ENCODE assay signal across 16 mouse cellular contexts in the genomic region with DNA sequence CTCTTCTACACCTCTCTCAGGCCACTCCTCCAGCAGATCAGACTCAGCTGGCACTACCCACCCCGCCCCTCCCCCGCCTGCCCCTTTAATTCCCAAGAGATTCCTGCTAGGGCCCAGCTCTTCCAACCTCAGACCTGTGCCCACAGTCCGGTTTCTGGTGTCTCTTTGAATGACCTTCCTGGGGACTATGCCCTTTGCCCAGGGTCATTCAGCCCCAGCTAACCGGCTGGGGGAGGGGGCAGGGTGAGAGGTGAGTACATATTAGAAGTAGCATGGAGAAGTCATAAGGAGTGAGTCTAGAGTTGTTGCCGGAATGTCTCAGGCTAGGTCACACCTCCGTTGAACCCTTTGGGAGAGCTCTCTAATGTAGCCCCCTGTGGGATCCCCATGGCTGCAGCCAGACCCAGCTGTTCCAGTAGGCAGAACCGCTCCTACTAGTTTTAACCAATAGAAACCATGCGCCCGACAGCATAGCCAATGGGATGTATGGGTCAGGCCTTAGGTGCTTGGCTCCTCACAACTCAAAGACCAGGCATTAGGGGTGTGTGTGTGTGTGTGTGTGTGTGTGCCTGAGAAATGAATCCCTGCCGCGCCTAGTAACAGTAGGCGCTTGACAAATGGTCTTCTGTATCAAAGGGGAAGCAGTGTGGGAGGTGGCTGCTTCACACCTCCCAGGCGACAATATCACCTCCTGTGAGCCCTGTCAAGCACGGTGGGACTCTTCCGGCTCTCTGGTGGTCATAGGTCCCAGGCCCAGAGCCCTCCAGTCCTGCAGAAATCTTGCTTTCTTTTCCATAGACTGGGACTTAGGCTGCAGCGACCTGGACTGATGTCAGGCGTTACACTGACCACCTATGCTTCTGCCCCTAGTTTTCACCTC. TPM values are rescaled to one million over a fixed set of nuclear protein-coding genes. Genes with fewer than 3 reads are reported as not detected.
DNase-seq lines count a peak whose midpoint lies in the region; ATAC-seq and TF ChIP-seq lines count a peak whose summit lies in the region.
"Had no signal": no experiment of that assay in that cellular context is flagged by ENCODE, and none has a peak within 500 bp of the region (broad histone marks: within the 10 kb centered on the region; RNA-seq: fewer than 3 reads in every experiment).

No protein-coding gene starts in this region.

- no peak overlapping the region for H3K4me3 ChIP-seq in heart, embryonic 14.5 days (ENCODE audit: control insufficient read depth in 1 of 2, insufficient read depth in 1 of 2, low read depth in 1 of 2, low read length in 2 of 2)
- H3K4me3 ChIP-seq in heart, embryonic 11.5 days (ENCODE audit: low read depth, low read length), result no peak overlapping the region
- H3K4me3 ChIP-seq in lung, embryonic 14.5 days (ENCODE audit: low read depth, low read length), result no peak overlapping the region
- no peak overlapping the region for H3K4me3 ChIP-seq in lung, adult 2 months (replicated peaks; ENCODE audit: extremely low read depth, low read depth, low read length)
- no peak overlapping the region for H3K4me3 ChIP-seq in intestine, embryonic 16.5 days (ENCODE audit: low read length)
- H3K4me3 ChIP-seq: forebrain, embryonic 13.5 days; hindbrain, embryonic 10.5 days; limb, embryonic 12.5 days had no signal

- H3K4me1 ChIP-seq in heart, embryonic 14.5 days (ENCODE audit: control insufficient read depth in 2 of 2, insufficient read depth in 2 of 2, low read length in 2 of 2), result 0 out of 4 replicates have a peak, but pooled peaks cover 0 to 12% of the 10 kb centered on the region in 2 experiments
- H3K4me1 ChIP-seq in heart, embryonic 11.5 days (ENCODE audit: control insufficient read depth, insufficient read depth, low read length), result peaks cover 9% of the 10 kb centered on the region
- H3K4me1 ChIP-seq in lung, embryonic 14.5 days (ENCODE audit: insufficient read depth), result no peaks in the 10 kb centered on the region
- H3K4me1 ChIP-seq in lung, adult 2 months (ENCODE audit: control insufficient read depth, insufficient read depth, low read length), result no peaks in the 10 kb centered on the region
- H3K4me1 ChIP-seq in intestine, embryonic 16.5 days (ENCODE audit: control insufficient read depth, insufficient read depth, low read length), result peaks cover 15% of the 10 kb centered on the region

- no peak for TF ChIP-seq CTCF in lung, embryonic 14.5 days (IDR thresholded peaks at IDR 0.05; ENCODE audit: low read depth)
- TF ChIP-seq CTCF in lung, adult 2 months (IDR thresholded peaks at IDR 0.05; ENCODE audit: insufficient read depth, low read length), result no peak

- peaks cover 66% of the 10 kb centered on the region for H3K27me3 ChIP-seq in heart, embryonic 14.5 days (ENCODE audit: control insufficient read depth, insufficient read depth, low read length)
- peaks cover 61% of the 10 kb centered on the region for H3K27me3 ChIP-seq in heart, embryonic 11.5 days (ENCODE audit: control insufficient read depth, insufficient read depth, low read length)
- peaks cover 66% of the 10 kb centered on the region for H3K27me3 ChIP-seq in lung, embryonic 14.5 days (ENCODE audit: insufficient read depth, low read length)
- peaks cover 53% of the 10 kb centered on the region for H3K27me3 ChIP-seq in intestine, embryonic 16.5 days (replicated peaks; ENCODE audit: control insufficient read depth, insufficient read depth, low read length)

- no peak for DNase-seq in lung, embryonic 14.5 days
- no peak for DNase-seq in lung, adult 2 months
- DNase-seq in natural killer cell, adult 2 months (ENCODE audit: low spot score in 2 of 2), result peak; percentile 56 to 74
- no peak for DNase-seq in right cerebral cortex, postnatal 10 days (ENCODE audit: low spot score in 2 of 2)
- no peak for DNase-seq in ovary, adult 18-20 months (ENCODE audit: low spot score)
- DNase-seq: B cell, adult 2 months; cerebellum, adult 18-20 months; kidney, postnatal 14 days; thymus, postnatal 14 days had no signal

- H3K27ac ChIP-seq in heart, embryonic 14.5 days (replicated peaks in 1 of 2; ENCODE audit: control insufficient read depth in 1 of 2, insufficient read depth in 1 of 2, low read depth in 2 of 2, low read length in 2 of 2), result no peak overlapping the region
- no peak overlapping the region for H3K27ac ChIP-seq in heart, embryonic 11.5 days (ENCODE audit: low read depth, low read length)
- no peak overlapping the region for H3K27ac ChIP-seq in lung, embryonic 14.5 days (ENCODE audit: low read depth)
- H3K27ac ChIP-seq in intestine, embryonic 16.5 days (ENCODE audit: low read length), result no peak overlapping the region
- H3K27ac ChIP-seq: forebrain, embryonic 13.5 days; hindbrain, embryonic 10.5 days; limb, embryonic 12.5 days had no signal

- WGBS in heart, embryonic 14.5 days, result 19% methylated on average over 17 of the region's 17 CpGs
- 16% methylated on average over 17 of the region's 17 CpGs for WGBS in heart, embryonic 11.5 days (ENCODE audit: insufficient replicate concordance)
- WGBS in lung, embryonic 14.5 days, result 16% methylated on average over 17 of the region's 17 CpGs
- 31% methylated on average over 17 of the region's 17 CpGs for WGBS in lung, adult 2 months
- 19% methylated on average over 17 of the region's 17 CpGs for WGBS in intestine, embryonic 16.5 days

- TF ChIP-seq POLR2A in lung, adult 2 months (IDR thresholded peaks at IDR 0.05; ENCODE audit: borderline replicate concordance, extremely low read depth, low read depth, low read length), result no peak

- no peaks in the 10 kb centered on the region for H3K36me3 ChIP-seq in heart, embryonic 14.5 days (ENCODE audit: control insufficient read depth, insufficient read depth, low read length)
- H3K36me3 ChIP-seq in heart, embryonic 11.5 days (ENCODE audit: control insufficient read depth, insufficient read depth, low read length), result no peaks in the 10 kb centered on the region
- no peaks in the 10 kb centered on the region for H3K36me3 ChIP-seq in lung, embryonic 14.5 days (ENCODE audit: insufficient read depth)
- H3K36me3 ChIP-seq in intestine, embryonic 16.5 days (ENCODE audit: control insufficient read depth, insufficient read depth, low read length), result no peaks in the 10 kb centered on the region
- H3K36me3 ChIP-seq: hindbrain, embryonic 10.5 days; limb, embryonic 12.5 days had no signal

- 0 out of 2 replicates have a peak, but pooled peaks have one; percentile 33 for ATAC-seq in heart, embryonic 14.5 days (ENCODE audit: insufficient number of reproducible peaks, insufficient read depth, low FRiP score, low read depth)
- no peak for ATAC-seq in heart, embryonic 11.5 days (replicated peaks; ENCODE audit: insufficient number of reproducible peaks, low FRiP score, low TSS enrichment)
- ATAC-seq in lung, embryonic 14.5 days (ENCODE audit: insufficient read depth), result peak; percentile 23; the same call in 1 of the 2 replicates
- ATAC-seq in intestine, embryonic 16.5 days, result peak; percentile 35; the same call in 1 of the 2 replicates
- ATAC-seq: activated CD4-positive, CD25-positive, alpha-beta regulatory T cell, adult 4 months; forebrain, embryonic 13.5 days had no signal

- H3K9me3 ChIP-seq in heart, embryonic 14.5 days (ENCODE audit: control insufficient read depth, low read length), result no peaks in the 10 kb centered on the region
- no peaks in the 10 kb centered on the region for H3K9me3 ChIP-seq in heart, embryonic 11.5 days (replicated peaks; ENCODE audit: control insufficient read depth, low read length)
- H3K9me3 ChIP-seq in lung, embryonic 14.5 days (ENCODE audit: low read depth, low read length), result no peaks in the 10 kb centered on the region
- no peaks in the 10 kb centered on the region for H3K9me3 ChIP-seq in intestine, embryonic 16.5 days (ENCODE audit: control insufficient read depth, low read length)
- H3K9me3 ChIP-seq: forebrain, embryonic 13.5 days; hindbrain, embryonic 10.5 days; limb, embryonic 12.5 days had no signal

- H3K4me2 ChIP-seq in heart, embryonic 14.5 days (ENCODE audit: low read length), result no peak overlapping the region
- H3K4me2 ChIP-seq in heart, embryonic 11.5 days, result no peak overlapping the region
- no peak overlapping the region for H3K4me2 ChIP-seq in lung, embryonic 14.5 days
- H3K4me2 ChIP-seq in intestine, embryonic 16.5 days (ENCODE audit: low read depth, low read length), result no peak overlapping the region
- H3K4me2 ChIP-seq: forebrain, embryonic 13.5 days; limb, embryonic 12.5 days had no signal

- no peak overlapping the region for H3K9ac ChIP-seq in heart, embryonic 14.5 days (ENCODE audit: low read length)
- no peak overlapping the region for H3K9ac ChIP-seq in heart, embryonic 11.5 days (ENCODE audit: low read depth, low read length)
- no peak overlapping the region for H3K9ac ChIP-seq in lung, embryonic 14.5 days
- no peak overlapping the region for H3K9ac ChIP-seq in intestine, embryonic 16.5 days (ENCODE audit: low read depth, low read length)
- H3K9ac ChIP-seq: forebrain, embryonic 13.5 days; limb, embryonic 12.5 days had no signal

RNA-seq across cellular contexts. Expression of gene S1pr5, which starts 1.6 kb away (rescaled TPM):
- polyA plus RNA-seq in heart, embryonic 14.5 days (2014; fragmentation: Nextera tagmentation; extraction: Ambion mirVana), result 0.18 and 0.26 TPM in 2 replicates
- 0.11 and 0.31 TPM in 2 replicates for polyA plus RNA-seq in heart, embryonic 11.5 days (2014; fragmentation: Nextera tagmentation; extraction: Ambion mirVana)
- polyA plus RNA-seq in lung, embryonic 14.5 days (2014; fragmentation: Nextera tagmentation; extraction: Ambion mirVana), result not detected in 2 replicates
- 9.7 and 11.3 TPM in 2 replicates for polyA plus RNA-seq in lung, adult 2 months (2012; rRNA removed)
- 0.06 TPM in 1 of 2 replicates, not detected in the other for polyA plus RNA-seq in intestine, embryonic 16.5 days (2015; fragmentation: Nextera tagmentation; extraction: Ambion mirVana)

RNA-seq across cellular contexts. Expression of gene Keap1, which starts 10.7 kb away (rescaled TPM):
- 31.5 and 32.3 TPM in 2 replicates for polyA plus RNA-seq in heart, embryonic 14.5 days (2014; fragmentation: Nextera tagmentation; extraction: Ambion mirVana)
- polyA plus RNA-seq in heart, embryonic 11.5 days (2014; fragmentation: Nextera tagmentation; extraction: Ambion mirVana), result 22.3 and 35.7 TPM in 2 replicates
- polyA plus RNA-seq in lung, embryonic 14.5 days (2014; fragmentation: Nextera tagmentation; extraction: Ambion mirVana), result 42.8 and 44.6 TPM in 2 replicates
- polyA plus RNA-seq in lung, adult 2 months (2012; rRNA removed), result 81.2 and 88.3 TPM in 2 replicates
- 58.1 and 59.7 TPM in 2 replicates for polyA plus RNA-seq in intestine, embryonic 16.5 days (2015; fragmentation: Nextera tagmentation; extraction: Ambion mirVana)

RNA-seq across cellular contexts. Expression of gene Atg4d, which starts 15.2 kb away (rescaled TPM):
- polyA plus RNA-seq in heart, embryonic 14.5 days (2014; fragmentation: Nextera tagmentation; extraction: Ambion mirVana), result 47.2 and 51.4 TPM in 2 replicates
- 45.5 and 48.2 TPM in 2 replicates for polyA plus RNA-seq in heart, embryonic 11.5 days (2014; fragmentation: Nextera tagmentation; extraction: Ambion mirVana)
- polyA plus RNA-seq in lung, embryonic 14.5 days (2014; fragmentation: Nextera tagmentation; extraction: Ambion mirVana), result 33.7 and 34.7 TPM in 2 replicates
- 31.9 and 36.8 TPM in 2 replicates for polyA plus RNA-seq in lung, adult 2 months (2012; rRNA removed)
- 62.1 and 62.3 TPM in 2 replicates for polyA plus RNA-seq in intestine, embryonic 16.5 days (2015; fragmentation: Nextera tagmentation; extraction: Ambion mirVana)

RNA-seq across cellular contexts. Expression of gene Kri1, which starts 37.9 kb away (rescaled TPM):
- 7.6 and 12.6 TPM in 2 replicates for polyA plus RNA-seq in heart, embryonic 14.5 days (2014; fragmentation: Nextera tagmentation; extraction: Ambion mirVana)
- 9.9 and 12.3 TPM in 2 replicates for polyA plus RNA-seq in heart, embryonic 11.5 days (2014; fragmentation: Nextera tagmentation; extraction: Ambion mirVana)
- polyA plus RNA-seq in lung, embryonic 14.5 days (2014; fragmentation: Nextera tagmentation; extraction: Ambion mirVana), result 12.2 and 14.3 TPM in 2 replicates
- 16.9 and 21.5 TPM in 2 replicates for polyA plus RNA-seq in lung, adult 2 months (2012; rRNA removed)
- 12.3 and 13.2 TPM in 2 replicates for polyA plus RNA-seq in intestine, embryonic 16.5 days (2015; fragmentation: Nextera tagmentation; extraction: Ambion mirVana)

RNA-seq across cellular contexts. Expression of gene Cdkn2d, which starts 41.3 kb away (rescaled TPM):
- 94.7 and 96.9 TPM in 2 replicates for polyA plus RNA-seq in heart, embryonic 14.5 days (2014; fragmentation: Nextera tagmentation; extraction: Ambion mirVana)
- 88.4 and 99.8 TPM in 2 replicates for polyA plus RNA-seq in heart, embryonic 11.5 days (2014; fragmentation: Nextera tagmentation; extraction: Ambion mirVana)
- 45.3 and 48.1 TPM in 2 replicates for polyA plus RNA-seq in lung, embryonic 14.5 days (2014; fragmentation: Nextera tagmentation; extraction: Ambion mirVana)
- 33.5 and 34.7 TPM in 2 replicates for polyA plus RNA-seq in lung, adult 2 months (2012; rRNA removed)
- 40.2 and 42.5 TPM in 2 replicates for polyA plus RNA-seq in intestine, embryonic 16.5 days (2015; fragmentation: Nextera tagmentation; extraction: Ambion mirVana)

Comparison
In these comparisons a context has a peak if more than half of its experiments do, and no peak if none do; other contexts are left out.
1. DNase-seq: peak in natural killer cell, adult 2 months (2 of 2); none in lung, embryonic 14.5 days (single experiment), lung, adult 2 months (single experiment), right cerebral cortex, postnatal 10 days (0 of 2) and ovary, adult 18-20 months (single experiment).